Mouse (Mus musculus) ES-E14 (cell line): Measurements from ENCODE around the gene Apoh. TPM values are rescaled to one million over a fixed set of nuclear protein-coding genes. Genes with fewer than 3 reads are reported as not detected.

Experiments
- DNase-seq: peaks from one replicate; pipeline ENCODE4 v3.0.0-alpha.2; 2013; ENCODE audit warnings: low read depth, low spot score
- H3K27ac ChIP-seq: 2 replicates; pipeline ENCODE4 v1.5.1; 2012; ENCODE audit warnings: low read depth, mild to moderate bottlenecking, low read length, moderate library complexity, mixed read lengths; ENCODE audit not compliant: poor library complexity, insufficient read depth, severe bottlenecking
- H3K36me3 ChIP-seq: 2 replicates; pipeline ENCODE4 v1.6.1; 2012; ENCODE audit warnings: mild to moderate bottlenecking, low read length, moderate library complexity, mixed read lengths; ENCODE audit not compliant: control insufficient read depth, poor library complexity, insufficient read depth, severe bottlenecking
- H3K4me1 ChIP-seq, 2 experiments: fragments of 150-350 bp in 1 of 2; sonication (generic) in 1 of 2; 2 replicates each; pipeline ENCODE4 v1.6.1; 2012; ENCODE audit warnings: low read length in 2 of 2, mild to moderate bottlenecking in 1 of 2, mixed read lengths in 1 of 2; ENCODE audit not compliant: control insufficient read depth in 2 of 2, insufficient read depth in 2 of 2, poor library complexity in 1 of 2
- H3K4me3 ChIP-seq, 2 experiments: fragments of 150-350 bp in 1 of 2; sonication (generic) in 1 of 2; 2 replicates each; pipeline ENCODE4 v1.5.1; 2012; ENCODE audit warnings: low read length in 2 of 2, low read depth in 1 of 2, mild to moderate bottlenecking in 1 of 2, mixed read lengths in 1 of 2; ENCODE audit not compliant: insufficient read depth in 1 of 2, poor library complexity in 1 of 2, severe bottlenecking in 1 of 2
- H3K9ac ChIP-seq: 2 replicates; pipeline ENCODE4 v1.6.1; 2012; ENCODE audit warnings: low read depth, mild to moderate bottlenecking, low read length, mixed read lengths; ENCODE audit not compliant: poor library complexity, insufficient read depth, severe bottlenecking
- H3K9me3 ChIP-seq: fragments of 150-350 bp; sonication (generic); 2 replicates; pipeline ENCODE4 v1.6.1; 2012; ENCODE audit warnings: low read depth, mild to moderate bottlenecking, low read length; ENCODE audit not compliant: control insufficient read depth, insufficient read depth
- CHD2 ChIP-seq: IDR thresholded peaks from 2 replicates; pipeline ENCODE4 v1.6.1; 2014; ENCODE audit warnings: mild to moderate bottlenecking, low read depth, low read length, inconsistent platforms
- HCFC1 ChIP-seq: IDR thresholded peaks from 2 replicates; pipeline ENCODE4 v1.6.1; 2012; ENCODE audit warnings: low read length, inconsistent platforms, borderline replicate concordance; ENCODE audit not compliant: insufficient read depth
- MAFK ChIP-seq: IDR thresholded peaks from 2 replicates; pipeline ENCODE4 v1.6.1; 2014; ENCODE audit warnings: mild to moderate bottlenecking, low read depth, low read length, inconsistent platforms; ENCODE audit not compliant: insufficient read depth
- ZC3H11A ChIP-seq: IDR thresholded peaks from 2 replicates; pipeline ENCODE4 v1.6.1; 2012; ENCODE audit warnings: low read depth, mild to moderate bottlenecking, inconsistent platforms, low read length, borderline replicate concordance
- ZNF384 ChIP-seq: IDR thresholded peaks from 2 replicates; pipeline ENCODE4 v1.6.1; 2012; ENCODE audit warnings: low read depth, low read length, inconsistent platforms
- in situ Hi-C, 2 experiments: fragments of 600-800 bp; cut with MboI; formaldehyde crosslinking; loops; one replicate each; pipeline ENCODE4 v1.15.1; 2025; ENCODE audit warnings: low sequenced_read_pairs in 2 of 2, inconsistent platforms in 1 of 2; ENCODE audit not compliant: unreplicated experiment in 2 of 2
- total RNA-seq: library from RNA; depleted of rRNA; stranded (reverse); fragments of 300-350 nt; gene quantifications from 2 replicates; pipeline ENCODE4 v1.2.3, GENCODE M21; 2012; rRNA removed

Gene Apoh
- not detected in 2 replicates for total RNA-seq

GRCm38 (mm10) chr11:108342781-108343768, at the start of gene Apoh:
Gene Apoh (plus strand): TSS chr11:108343354.
- in situ Hi-C loops = no loop called here
- Histone ChIP-seq H3K9me3 (no peaks in the 10 kb centered on the region), H3K4me1 (no peaks in the 10 kb centered on the region), H3K4me3 (peak within 1 kb of the TSS; percentile 75 to 89), H3K36me3 (no peaks in the 10 kb centered on the region), H3K9ac (peak within 1 kb of the TSS; percentile 56), H3K27ac (no peak within 1 kb of the TSS)
- TF ChIP-seq HCFC1 (no peak), MAFK (no peak), ZNF384 (no peak), CHD2 (no peak), ZC3H11A (no peak)
- DNase-seq = peak; percentile 13

GRCm38 (mm10) chr11:108293843-108294242, 49.3 kb upstream of the Apoh start:
- no peaks in the 10 kb centered on the region for H3K4me1 ChIP-seq
- H3K4me3 ChIP-seq = no peak overlapping the region
- in situ Hi-C loops = no loop called here
- DNase-seq = no peak
- no peak overlapping the region for H3K27ac ChIP-seq
- H3K9ac ChIP-seq = no peak overlapping the region
- no peaks in the 10 kb centered on the region for H3K9me3 ChIP-seq
- TF ChIP-seq ZNF384 (no peak), MAFK (no peak), CHD2 (no peak), ZC3H11A (no peak), HCFC1 (no peak)
- no peaks in the 10 kb centered on the region for H3K36me3 ChIP-seq

- no peak for DNase-seq
- Histone ChIP-seq H3K4me1 (no peaks in the 10 kb centered on the region), H3K4me3 (no peak overlapping the region), H3K9me3 (no peaks in the 10 kb centered on the region), H3K27ac (no peak overlapping the region), H3K9ac (no peak overlapping the region), H3K36me3 (no peaks in the 10 kb centered on the region)
- in situ Hi-C loops = no loop called here
- TF ChIP-seq CHD2 (no peak), HCFC1 (no peak), ZC3H11A (no peak), MAFK (no peak), ZNF384 (no peak)
Measured at GRCm38 (mm10) chr11:108294305-108294813, 48.8 kb upstream of the Apoh start.

DNA sequence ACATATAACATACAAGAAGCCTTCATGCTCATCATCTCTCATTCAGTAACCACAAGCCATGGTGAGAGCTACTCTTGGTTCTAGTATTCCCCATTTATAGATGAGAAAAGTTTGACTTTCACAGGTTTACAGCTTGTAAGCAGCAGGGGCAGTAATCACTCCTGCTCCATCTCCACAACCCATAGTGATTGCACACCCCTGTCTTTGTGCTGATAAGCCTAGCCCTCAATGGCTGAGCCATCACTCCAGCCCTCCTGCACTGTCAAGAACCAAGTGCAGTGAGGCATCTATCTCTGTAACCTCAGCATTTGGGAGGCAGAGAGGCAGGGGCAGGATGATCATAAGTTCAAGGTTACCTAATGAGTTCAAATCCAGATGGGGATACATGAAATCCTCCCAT, 47.8 kb upstream of the Apoh start:
- no peak overlapping the region for H3K9ac ChIP-seq
- TF ChIP-seq MAFK = no peak
- no peak for TF ChIP-seq HCFC1
- no peak for TF ChIP-seq CHD2
- no peak for TF ChIP-seq ZC3H11A
- no peak for TF ChIP-seq ZNF384
- H3K27ac ChIP-seq = no peak overlapping the region
- H3K4me1 ChIP-seq = no peaks in the 10 kb centered on the region
- DNase-seq = no peak
- H3K4me3 ChIP-seq = no peak overlapping the region
- no peaks in the 10 kb centered on the region for H3K36me3 ChIP-seq
- no peaks in the 10 kb centered on the region for H3K9me3 ChIP-seq
- in situ Hi-C loops = no loop called here

- TF ChIP-seq ZC3H11A = no peak
- TF ChIP-seq MAFK = no peak
- no peak for TF ChIP-seq ZNF384
- no peak for TF ChIP-seq HCFC1
- no peak for TF ChIP-seq CHD2
- H3K27ac ChIP-seq = no peak overlapping the region
- H3K4me1 ChIP-seq = no peaks in the 10 kb centered on the region
- in situ Hi-C loops = no loop called here
- no peak for DNase-seq
- H3K9ac ChIP-seq = no peak overlapping the region
- H3K36me3 ChIP-seq = no peaks in the 10 kb centered on the region
- H3K9me3 ChIP-seq = no peaks in the 10 kb centered on the region
- no peak overlapping the region for H3K4me3 ChIP-seq
Measured at GRCm38 (mm10) chr11:108297956-108298355, 45.2 kb upstream of the Apoh start.
